Mouse (Mus musculus): ENCODE measurements around the gene Slc9a9. TPM values are rescaled to one million over a fixed set of nuclear protein-coding genes. Genes with fewer than 3 reads are reported as not detected.

Gene Slc9a9
- polyA plus RNA-seq (2012; rRNA removed), result 1.8 TPM in 2 replicates

DNA sequence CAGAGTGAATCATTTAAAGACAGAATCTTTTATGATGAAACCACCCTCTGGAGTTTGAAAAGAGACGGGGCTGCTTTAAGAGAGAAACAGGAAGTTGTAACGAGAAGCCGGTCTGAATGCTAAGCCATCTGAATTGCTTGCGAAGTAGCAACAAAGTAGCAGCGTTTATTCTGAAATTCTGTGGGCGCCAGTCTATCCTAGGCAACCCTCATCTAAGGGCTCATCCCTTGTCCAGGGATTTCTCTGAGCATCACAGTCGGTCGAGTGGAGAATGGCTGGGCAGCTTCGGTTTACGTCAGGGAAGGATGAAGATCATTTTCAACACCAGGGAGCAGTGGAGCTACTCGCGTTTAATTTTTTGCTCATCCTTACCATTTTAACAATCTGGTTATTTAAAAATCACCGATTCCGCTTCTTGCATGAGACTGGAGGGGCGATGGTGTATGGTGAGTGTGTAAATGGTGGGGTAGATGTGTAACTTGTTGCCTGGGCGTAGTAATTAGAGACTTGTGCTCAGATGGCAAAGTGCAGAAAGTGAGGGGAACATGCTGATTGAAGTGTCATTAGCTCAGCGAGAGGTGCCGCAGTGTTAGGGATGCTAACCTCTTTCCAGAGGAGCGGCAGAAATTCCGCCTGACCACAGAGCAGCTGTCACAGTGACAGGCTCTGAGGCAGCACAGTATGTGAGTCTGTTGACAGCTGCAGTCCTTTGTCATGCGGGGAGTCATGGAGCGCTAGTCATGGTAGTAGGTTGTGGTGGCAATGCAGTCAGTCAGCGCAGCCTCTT lies at the start of gene Slc9a9:
TSS of gene Slc9a9 (plus strand) at position 119 of the 787 bp plus-strand sequence.

Other genes starting within 250 kb of the Slc9a9 start
- 14.5 and 17.3 TPM in 2 replicates for gene 1190002N15Rik, start 131.8 kb upstream of the Slc9a9 start, polyA plus RNA-seq (2012; rRNA removed)